Mouse (Mus musculus): ENCODE measurements at regions not wholly inside any gene's neighbourhood (a gene's known extent, or its start where the extent isn't known, plus 50 kb on each side); places are given as distances from the start of the nearest gene placed in this dataset.

DNA sequence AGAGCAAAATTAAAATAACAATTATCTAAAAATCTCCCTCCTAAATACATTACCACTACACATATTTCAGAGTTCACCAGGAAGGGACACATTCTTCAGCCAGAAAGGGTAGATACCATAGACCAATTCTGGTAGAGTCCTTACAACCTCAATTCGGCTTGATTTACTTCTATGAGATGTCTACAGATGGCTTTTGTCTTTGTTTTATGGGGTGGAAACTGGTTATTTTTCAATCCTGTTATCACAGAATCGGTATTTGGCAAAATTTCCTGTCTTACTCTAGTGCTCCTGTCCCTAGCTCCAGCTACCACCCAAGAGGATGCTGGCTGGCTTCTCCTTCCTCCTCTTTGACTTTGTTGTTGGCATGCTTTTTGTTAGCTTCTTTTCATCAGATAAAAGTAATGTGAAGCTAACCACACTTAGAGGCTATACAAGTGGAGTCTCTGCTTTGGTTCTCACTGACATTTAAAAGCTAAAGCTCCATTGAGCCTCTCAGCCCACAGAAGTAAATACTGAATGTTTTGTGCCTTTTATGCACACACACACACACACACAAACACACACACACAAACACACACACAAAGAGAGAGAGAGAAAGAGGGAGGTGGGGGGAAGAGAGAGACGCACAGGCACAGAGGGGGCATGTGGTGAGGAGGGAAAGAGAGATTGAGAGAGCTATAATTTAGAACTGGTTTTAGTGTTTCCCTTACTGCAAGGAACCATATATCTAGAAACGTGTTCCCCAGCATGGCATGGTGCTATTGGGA, 109.1 kb downstream of the Gm815 start:
- H3K36me3 ChIP-seq (ENCODE audit: control insufficient read depth, insufficient read depth, low read length) = no peaks in the 10 kb centered on the region
- H3K27me3 ChIP-seq (replicated peaks; ENCODE audit: control insufficient read depth, insufficient read depth, low read length) = no peaks in the 10 kb centered on the region
- H3K4me2 ChIP-seq (ENCODE audit: low read length) = no peak overlapping the region
- H3K4me1 ChIP-seq (ENCODE audit: control insufficient read depth, insufficient read depth, low read depth, low read length) = no peaks in the 10 kb centered on the region
- no peak overlapping the region for H3K9ac ChIP-seq (ENCODE audit: low read depth, low read length)
- H3K9me3 ChIP-seq (ENCODE audit: control insufficient read depth, low read length) = no peaks in the 10 kb centered on the region
- H3K4me3 ChIP-seq (ENCODE audit: low read length) = no peak overlapping the region
- no peak overlapping the region for H3K27ac ChIP-seq (ENCODE audit: low read depth, low read length)
- 56% methylated on average over 4 of the region's 4 CpGs for WGBS
- 0 out of 2 replicates have a peak, but pooled peaks have one; percentile 27 for ATAC-seq

DNA sequence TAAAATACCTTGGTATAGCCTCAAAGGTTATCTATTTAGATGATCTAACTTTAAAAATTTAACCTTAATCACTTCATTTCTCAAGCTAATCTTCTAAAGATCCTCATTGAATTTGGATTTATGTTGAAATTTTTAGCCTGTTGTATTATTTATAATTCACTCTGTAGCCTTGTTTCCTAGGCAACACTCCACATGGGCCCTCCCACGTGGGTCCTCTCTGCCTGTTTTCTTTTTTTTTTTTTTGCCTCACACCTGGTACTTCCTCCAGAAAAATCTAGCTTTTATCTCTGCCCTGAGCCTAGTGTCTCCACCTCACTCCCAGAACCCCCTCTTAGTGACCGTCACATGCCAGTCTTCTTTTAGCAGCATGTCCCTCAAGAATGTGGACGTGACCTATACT, 113.9 kb downstream of the Gm815 start:
- H3K9me3 ChIP-seq (ENCODE audit: control insufficient read depth, low read length) = no peaks in the 10 kb centered on the region
- ATAC-seq = no peak
- no peak overlapping the region for H3K27ac ChIP-seq (ENCODE audit: low read depth, low read length)
- no peak overlapping the region for H3K4me2 ChIP-seq (ENCODE audit: low read length)
- WGBS = 59% methylated on average over 3 of the region's 3 CpGs
- no peaks in the 10 kb centered on the region for H3K27me3 ChIP-seq (replicated peaks; ENCODE audit: control insufficient read depth, insufficient read depth, low read length)
- H3K4me1 ChIP-seq (ENCODE audit: control insufficient read depth, insufficient read depth, low read depth, low read length) = no peaks in the 10 kb centered on the region
- no peak overlapping the region for H3K4me3 ChIP-seq (ENCODE audit: low read length)
- no peak overlapping the region for H3K9ac ChIP-seq (ENCODE audit: low read depth, low read length)
- H3K36me3 ChIP-seq (ENCODE audit: control insufficient read depth, insufficient read depth, low read length) = no peaks in the 10 kb centered on the region

DNA sequence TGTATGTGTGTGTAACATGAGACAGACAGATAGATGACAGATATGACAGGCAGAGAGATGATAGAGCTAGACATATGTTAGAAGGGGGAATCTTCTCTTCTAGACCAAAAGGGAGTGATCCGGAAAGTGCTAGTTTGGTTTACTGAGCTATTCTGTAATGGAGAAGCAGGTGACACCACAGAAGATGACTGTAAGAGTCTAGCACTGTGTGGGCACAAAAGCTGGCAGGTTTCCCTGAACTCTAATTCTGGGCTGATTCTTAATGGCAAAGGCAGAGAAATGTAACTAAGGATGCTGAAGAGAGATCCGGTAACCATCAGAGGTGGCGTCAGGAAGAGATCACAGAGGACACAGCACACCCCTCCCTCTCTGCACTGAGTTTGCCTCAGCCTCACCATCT, 136.2 kb downstream of the Gm815 start:
- H3K36me3 ChIP-seq (ENCODE audit: control insufficient read depth, insufficient read depth, low read length) = no peaks in the 10 kb centered on the region

DNA sequence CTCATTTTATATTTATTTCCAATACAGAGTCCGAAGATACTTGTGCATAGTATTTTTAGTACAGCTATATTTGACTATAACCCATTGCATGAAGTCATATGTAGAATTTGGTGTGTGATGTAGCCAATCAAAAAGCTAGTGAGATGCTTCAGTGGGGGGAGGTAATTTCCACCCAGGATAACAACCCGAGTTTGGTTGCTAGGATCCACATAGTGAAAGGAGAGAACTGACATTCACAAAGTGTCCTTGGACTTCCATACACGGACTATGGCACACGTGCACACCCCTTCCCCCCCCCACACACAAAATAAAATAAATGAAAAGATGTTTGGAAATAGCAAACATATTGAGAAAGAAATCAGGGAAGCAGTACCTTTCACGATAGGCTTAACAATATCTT, 137.2 kb downstream of the Gm815 start:
- Histone ChIP-seq H3K9me3 (ENCODE audit: control insufficient read depth, low read length) (no peaks in the 10 kb centered on the region), H3K27ac (ENCODE audit: low read depth, low read length) (no peak overlapping the region), H3K9ac (ENCODE audit: low read depth, low read length) (no peak overlapping the region), H3K36me3 (ENCODE audit: control insufficient read depth, insufficient read depth, low read length) (no peaks in the 10 kb centered on the region), H3K4me2 (ENCODE audit: low read length) (no peak overlapping the region), H3K27me3 (replicated peaks; ENCODE audit: control insufficient read depth, insufficient read depth, low read length) (no peaks in the 10 kb centered on the region), H3K4me1 (ENCODE audit: control insufficient read depth, insufficient read depth, low read depth, low read length) (no peaks in the 10 kb centered on the region; the same call in 1 of the 2 replicates), H3K4me3 (ENCODE audit: low read length) (no peak overlapping the region)
- no peak for ATAC-seq
- WGBS = 73% methylated on average over 5 of the region's 5 CpGs

More for the DNA sequence above, 136.2 kb downstream of the Gm815 start:
- no peak overlapping the region for H3K4me2 ChIP-seq (ENCODE audit: low read length)
- no peaks in the 10 kb centered on the region; the same call in 1 of the 2 replicates for H3K4me1 ChIP-seq (ENCODE audit: control insufficient read depth, insufficient read depth, low read depth, low read length)
- ATAC-seq = no peak
- no peak overlapping the region for H3K9ac ChIP-seq (ENCODE audit: low read depth, low read length)
- no peak overlapping the region for H3K27ac ChIP-seq (ENCODE audit: low read depth, low read length)
- 90% methylated on average over 3 of the region's 3 CpGs for WGBS
- H3K9me3 ChIP-seq (ENCODE audit: control insufficient read depth, low read length) = no peaks in the 10 kb centered on the region
- H3K27me3 ChIP-seq (replicated peaks; ENCODE audit: control insufficient read depth, insufficient read depth, low read length) = no peaks in the 10 kb centered on the region
- no peak overlapping the region for H3K4me3 ChIP-seq (ENCODE audit: low read length)

DNA sequence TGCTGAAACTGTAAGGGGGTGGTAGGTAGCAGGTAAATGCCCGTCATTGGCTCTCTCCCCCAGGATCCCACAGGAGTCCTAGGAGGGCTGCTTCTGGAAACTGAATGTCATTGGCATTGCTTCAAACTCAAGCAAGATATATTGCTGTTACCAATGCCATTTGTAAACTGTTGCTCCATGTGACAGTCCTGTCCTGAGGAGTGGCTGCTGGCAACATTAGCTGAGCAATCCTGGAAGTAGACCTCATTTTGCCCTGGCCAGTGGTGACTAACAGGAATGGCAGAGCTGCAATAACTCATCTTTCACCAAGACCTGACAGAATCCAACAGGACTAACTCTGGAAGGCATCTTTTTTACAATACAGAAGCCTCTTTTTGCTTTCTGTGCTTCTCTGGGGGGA, 143.2 kb downstream of the Gm815 start:
- Histone ChIP-seq H3K9me3 (ENCODE audit: control insufficient read depth, low read length) (no peaks in the 10 kb centered on the region), H3K9ac (ENCODE audit: low read depth, low read length) (no peak overlapping the region), H3K4me2 (ENCODE audit: low read length) (no peak overlapping the region), H3K27ac (ENCODE audit: low read depth, low read length) (no peak overlapping the region), H3K4me3 (ENCODE audit: low read length) (no peak overlapping the region), H3K27me3 (replicated peaks; ENCODE audit: control insufficient read depth, insufficient read depth, low read length) (no peaks in the 10 kb centered on the region), H3K4me1 (ENCODE audit: control insufficient read depth, insufficient read depth, low read depth, low read length) (peaks cover 5% of the 10 kb centered on the region), H3K36me3 (ENCODE audit: control insufficient read depth, insufficient read depth, low read length) (no peaks in the 10 kb centered on the region)
- no peak for ATAC-seq
- WGBS = 60% methylated on average over 1 of the region's 1 CpGs

DNA sequence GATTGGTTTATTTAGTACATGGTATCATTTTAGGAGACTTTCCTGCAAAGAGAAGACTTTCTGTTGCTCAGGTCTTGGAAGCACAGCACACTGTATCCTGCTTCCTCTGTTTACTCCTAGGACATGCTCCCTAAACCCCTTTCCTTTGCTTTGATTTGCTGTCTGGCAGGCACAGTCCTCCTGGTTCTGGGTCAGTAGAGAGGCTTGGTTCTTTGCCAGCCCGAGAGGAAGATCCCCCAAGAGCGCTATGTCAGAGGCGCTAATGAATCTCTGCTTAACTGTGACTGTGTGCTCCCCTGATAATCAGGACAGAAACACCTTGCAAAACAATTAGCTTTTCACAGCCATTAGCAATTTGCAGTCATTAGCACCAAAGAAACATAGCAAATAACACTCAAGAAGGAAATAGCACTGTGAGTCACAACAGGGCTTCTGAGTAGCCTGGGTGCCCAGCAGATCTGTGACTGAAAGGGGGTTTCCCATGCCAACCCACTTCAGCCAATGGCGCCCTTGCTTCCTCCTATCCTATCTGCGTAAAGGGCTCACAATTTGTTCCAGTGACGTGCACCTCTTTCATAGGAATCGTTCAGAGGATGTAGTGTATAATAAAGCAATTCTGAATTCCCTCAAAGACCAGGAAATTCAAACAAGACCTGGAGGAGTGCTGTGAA, 145.5 kb downstream of the Gm815 start:
- H3K4me1 ChIP-seq (ENCODE audit: control insufficient read depth, insufficient read depth, low read depth, low read length) = peaks cover 5% of the 10 kb centered on the region
- WGBS = 49% methylated on average over 7 of the region's 7 CpGs
- H3K27me3 ChIP-seq (replicated peaks; ENCODE audit: control insufficient read depth, insufficient read depth, low read length) = no peaks in the 10 kb centered on the region
- no peak overlapping the region for H3K27ac ChIP-seq (ENCODE audit: low read depth, low read length)
- H3K9ac ChIP-seq (ENCODE audit: low read depth, low read length) = no peak overlapping the region
- H3K4me3 ChIP-seq (ENCODE audit: low read length) = no peak overlapping the region
- no peak overlapping the region for H3K4me2 ChIP-seq (ENCODE audit: low read length)
- no peaks in the 10 kb centered on the region for H3K36me3 ChIP-seq (ENCODE audit: control insufficient read depth, insufficient read depth, low read length)
- no peaks in the 10 kb centered on the region for H3K9me3 ChIP-seq (ENCODE audit: control insufficient read depth, low read length)
- ATAC-seq = peak; percentile 67

DNA sequence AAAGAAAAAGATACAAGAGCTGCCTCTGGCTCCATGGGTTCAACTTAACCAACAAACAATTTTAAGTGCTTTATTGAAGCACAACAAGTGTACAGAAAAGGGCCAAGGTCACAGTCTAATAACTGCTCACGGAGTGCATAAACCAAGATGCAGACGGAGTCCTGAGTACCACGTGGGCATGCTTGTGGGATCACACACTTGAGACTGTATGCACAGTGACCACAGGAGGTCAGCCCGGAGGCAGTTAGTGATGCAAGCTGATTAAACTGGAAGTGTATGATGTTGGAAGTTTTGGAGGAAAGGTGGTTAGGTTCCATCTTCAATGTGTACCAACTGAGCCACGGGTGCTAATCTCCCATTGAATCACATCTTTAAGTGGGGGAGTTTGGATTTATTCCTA, 146.9 kb downstream of the Gm815 start:
- Histone ChIP-seq H3K4me1 (ENCODE audit: control insufficient read depth, insufficient read depth, low read depth, low read length) (peaks cover 5% of the 10 kb centered on the region), H3K9ac (ENCODE audit: low read depth, low read length) (no peak overlapping the region), H3K4me3 (ENCODE audit: low read length) (no peak overlapping the region), H3K9me3 (ENCODE audit: control insufficient read depth, low read length) (no peaks in the 10 kb centered on the region), H3K27me3 (replicated peaks; ENCODE audit: control insufficient read depth, insufficient read depth, low read length) (no peaks in the 10 kb centered on the region), H3K27ac (ENCODE audit: low read depth, low read length) (no peak overlapping the region), H3K4me2 (ENCODE audit: low read length) (no peak overlapping the region), H3K36me3 (ENCODE audit: control insufficient read depth, insufficient read depth, low read length) (no peaks in the 10 kb centered on the region)
- 67% methylated on average over 5 of the region's 5 CpGs for WGBS
- ATAC-seq = no peak

DNA sequence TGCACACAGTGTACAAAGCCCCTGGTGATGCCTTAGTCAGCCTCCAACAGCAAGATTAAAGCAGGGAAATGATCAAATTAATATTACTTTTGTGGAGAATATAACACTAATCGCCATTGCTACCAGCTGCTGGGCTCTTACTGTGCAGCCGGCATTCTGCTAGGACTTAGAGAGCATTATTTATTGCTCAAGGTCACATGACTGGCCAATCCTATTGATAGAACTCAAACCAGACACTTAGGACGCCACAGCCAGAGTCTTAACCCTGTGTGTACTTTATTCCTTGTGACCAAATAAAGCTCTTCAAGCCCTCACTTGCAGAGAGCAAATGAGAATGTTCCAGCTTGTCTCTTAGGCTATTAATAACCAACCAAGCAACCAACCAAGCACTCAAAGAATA, 152.6 kb downstream of the Gm815 start:
- Histone ChIP-seq H3K4me2 (ENCODE audit: low read length) (no peak overlapping the region), H3K36me3 (ENCODE audit: control insufficient read depth, insufficient read depth, low read length) (no peaks in the 10 kb centered on the region), H3K9me3 (ENCODE audit: control insufficient read depth, low read length) (no peaks in the 10 kb centered on the region), H3K9ac (ENCODE audit: low read depth, low read length) (no peak overlapping the region), H3K4me3 (ENCODE audit: low read length) (no peak overlapping the region), H3K27ac (ENCODE audit: low read depth, low read length) (no peak overlapping the region), H3K27me3 (replicated peaks; ENCODE audit: control insufficient read depth, insufficient read depth, low read length) (no peaks in the 10 kb centered on the region), H3K4me1 (ENCODE audit: control insufficient read depth, insufficient read depth, low read depth, low read length) (no peaks in the 10 kb centered on the region; the same call in 1 of the 2 replicates)
- 20% methylated on average over 3 of the region's 3 CpGs for WGBS
- peak; percentile 74; the same call in 1 of the 2 replicates for ATAC-seq

DNA sequence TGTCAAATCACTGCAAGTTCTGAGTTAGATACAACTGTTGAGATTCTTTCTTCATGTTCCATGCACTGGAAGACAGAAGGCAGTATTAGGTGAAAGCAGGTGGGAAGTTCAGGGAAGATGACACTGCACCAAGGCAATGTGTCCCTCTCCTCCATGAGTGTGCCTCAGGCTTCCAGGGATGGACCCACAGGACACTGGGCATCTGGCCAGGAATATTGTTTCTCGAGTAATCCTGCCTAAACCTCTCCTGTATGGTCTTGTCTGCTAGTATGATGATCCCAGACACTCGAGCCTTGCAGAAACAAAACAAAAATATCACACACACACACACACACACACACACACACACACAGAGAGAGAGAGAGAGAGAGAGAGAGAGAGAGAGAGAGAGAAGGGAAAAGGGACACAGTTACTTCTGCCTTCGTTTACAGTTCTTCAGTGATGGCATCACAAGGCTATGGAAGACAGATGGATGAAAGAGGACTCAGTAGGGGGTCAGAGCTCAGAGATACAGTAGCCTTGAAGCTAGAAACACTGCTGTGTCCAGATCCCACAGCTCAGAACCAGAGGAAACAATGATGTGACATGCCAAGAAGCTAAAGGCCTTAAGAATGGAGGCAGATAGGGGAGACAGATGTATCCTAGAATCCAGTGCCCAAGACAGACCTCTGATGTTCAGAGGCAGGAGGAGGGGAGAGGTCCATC, 154.8 kb downstream of the Gm815 start:
- no peaks in the 10 kb centered on the region for H3K36me3 ChIP-seq (ENCODE audit: control insufficient read depth, insufficient read depth, low read length)
- no peak overlapping the region for H3K27ac ChIP-seq (ENCODE audit: low read depth, low read length)
- no peak for ATAC-seq
- no peaks in the 10 kb centered on the region for H3K27me3 ChIP-seq (replicated peaks; ENCODE audit: control insufficient read depth, insufficient read depth, low read length)
- no peak overlapping the region for H3K9ac ChIP-seq (ENCODE audit: low read depth, low read length)
- H3K4me1 ChIP-seq (ENCODE audit: control insufficient read depth, insufficient read depth, low read depth, low read length) = no peaks in the 10 kb centered on the region; the same call in 1 of the 2 replicates
- no peak overlapping the region for H3K4me2 ChIP-seq (ENCODE audit: low read length)
- no peak overlapping the region for H3K4me3 ChIP-seq (ENCODE audit: low read length)
- H3K9me3 ChIP-seq (ENCODE audit: control insufficient read depth, low read length) = no peaks in the 10 kb centered on the region
- 59% methylated on average over 3 of the region's 3 CpGs for WGBS
